Mouse (Mus musculus) erythroblast, embryonic 14.5 days (primary cell): ENCODE data around the gene Gpsm2. TPM values are rescaled to one million over a fixed set of nuclear protein-coding genes. Genes with fewer than 3 reads are reported as not detected.

ENCODE experiments used
- H3K27me3 ChIP-seq: 2 replicates; pipeline ENCODE4 v1.6.1; 2012; ENCODE audit warnings: inconsistent platforms; ENCODE audit not compliant: control insufficient read depth
- H3K36me3 ChIP-seq: 2 replicates; pipeline ENCODE4 v1.6.1; 2012; ENCODE audit warnings: mild to moderate bottlenecking, inconsistent platforms; ENCODE audit not compliant: control insufficient read depth
- H3K4me1 ChIP-seq: 2 replicates; pipeline ENCODE4 v1.6.1; 2012; ENCODE audit warnings: inconsistent platforms; ENCODE audit not compliant: control insufficient read depth
- H3K4me3 ChIP-seq: replicated peaks from 2 replicates; pipeline ENCODE3; 2012; ENCODE audit warnings: moderate library complexity, mild to moderate bottlenecking, inconsistent platforms
- H3K9me3 ChIP-seq: 2 replicates; pipeline ENCODE4 v1.6.1; 2012; ENCODE audit warnings: low read length, inconsistent platforms, mixed read lengths; ENCODE audit not compliant: control insufficient read depth
- GATA1 ChIP-seq: IDR thresholded peaks from 2 replicates; pipeline ENCODE4 v1.6.1; 2012; ENCODE audit warnings: low read length, inconsistent platforms, mixed read lengths
- TAL1 ChIP-seq: IDR thresholded peaks from 3 replicates; pipeline ENCODE4 v1.6.1; 2012; ENCODE audit warnings: low read length, inconsistent platforms, mixed read lengths
- polyA plus RNA-seq: library from polyadenylated mRNA; stranded (reverse); fragments of >175 nt; gene quantifications from 2 replicates; pipeline ENCODE4 v1.2.3, GENCODE M21; 2012

The Gpsm2 gene
- polyA plus RNA-seq, 1 experiment, result 2.1 TPM

GRCm38 (mm10) chr3:108759566-108760420 lies 37.7 kb upstream of the Gpsm2 start:
- Histone ChIP-seq H3K27me3 (peaks cover 14% of the 10 kb centered on the region), H3K9me3 (no peaks in the 10 kb centered on the region), H3K4me3 (no peak overlapping the region), H3K4me1 (peaks cover 33% of the 10 kb centered on the region), H3K36me3 (peaks cover 4% of the 10 kb centered on the region; the same call in 1 of the 2 replicates)
- TF ChIP-seq GATA1 (no peak), TAL1 (no peak)

- peaks cover 51% of the 10 kb centered on the region for H3K4me1 ChIP-seq
- peaks cover 6% of the 10 kb centered on the region for H3K27me3 ChIP-seq
- peaks cover 17% of the 10 kb centered on the region for H3K36me3 ChIP-seq
- H3K9me3 ChIP-seq, result peaks cover 5% of the 10 kb centered on the region
- no peak for TF ChIP-seq TAL1
- TF ChIP-seq GATA1, result no peak
- no peak overlapping the region for H3K4me3 ChIP-seq
Measured at GRCm38 (mm10) chr3:108757570-108757969, 35.5 kb upstream of the Gpsm2 start.

DNA sequence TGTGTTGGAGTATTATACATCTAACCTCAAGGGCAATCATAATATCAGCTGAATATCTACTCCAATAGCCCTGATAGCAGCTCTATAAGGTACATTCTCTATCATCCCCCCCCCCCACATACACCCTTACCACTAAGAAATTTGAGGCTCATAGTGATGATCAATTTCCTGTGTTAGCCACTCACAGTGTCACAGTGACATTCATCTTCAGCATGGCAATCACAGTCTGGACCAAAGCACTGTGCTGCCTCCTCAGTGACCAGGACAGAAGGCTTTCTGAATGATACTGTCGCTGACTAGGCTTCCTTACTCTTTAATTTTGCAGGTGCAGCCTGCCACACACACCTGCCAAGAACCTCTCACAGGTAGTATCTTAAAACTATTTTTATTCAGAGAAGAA lies 34.0 kb upstream of the Gpsm2 start:
- Histone ChIP-seq H3K9me3 (peaks cover 5% of the 10 kb centered on the region), H3K4me3 (peak overlapping the region; percentile 4), H3K4me1 (peaks cover 61% of the 10 kb centered on the region), H3K36me3 (peaks cover 17% of the 10 kb centered on the region), H3K27me3 (no peaks in the 10 kb centered on the region)
- TF ChIP-seq GATA1 (no peak), TAL1 (no peak)

DNA sequence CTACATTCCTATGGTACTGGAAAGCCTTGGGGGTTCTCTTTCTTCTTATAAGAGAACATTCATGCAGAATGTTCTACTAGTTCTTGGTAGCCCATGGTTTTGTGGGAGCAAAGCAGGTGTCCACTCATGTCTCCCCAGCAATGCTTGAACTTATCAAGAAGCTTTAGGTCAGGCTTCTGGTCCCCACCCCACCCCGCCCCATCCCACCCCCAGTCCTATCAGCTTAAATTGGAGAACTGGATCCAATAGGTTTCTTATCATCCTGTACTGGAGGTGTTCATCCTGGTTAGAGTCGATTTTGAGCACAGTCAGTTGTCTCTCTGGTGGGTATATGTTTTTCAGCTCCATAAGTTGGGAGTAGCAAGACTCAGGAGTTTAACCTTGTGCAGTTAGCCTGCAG lies 33.4 kb upstream of the Gpsm2 start:
- no peak for TF ChIP-seq GATA1
- TF ChIP-seq TAL1, result no peak
- H3K27me3 ChIP-seq, result no peaks in the 10 kb centered on the region
- peak overlapping the region; percentile 7 for H3K4me3 ChIP-seq
- H3K36me3 ChIP-seq, result peaks cover 17% of the 10 kb centered on the region
- peaks cover 67% of the 10 kb centered on the region for H3K4me1 ChIP-seq
- peaks cover 5% of the 10 kb centered on the region for H3K9me3 ChIP-seq

DNA sequence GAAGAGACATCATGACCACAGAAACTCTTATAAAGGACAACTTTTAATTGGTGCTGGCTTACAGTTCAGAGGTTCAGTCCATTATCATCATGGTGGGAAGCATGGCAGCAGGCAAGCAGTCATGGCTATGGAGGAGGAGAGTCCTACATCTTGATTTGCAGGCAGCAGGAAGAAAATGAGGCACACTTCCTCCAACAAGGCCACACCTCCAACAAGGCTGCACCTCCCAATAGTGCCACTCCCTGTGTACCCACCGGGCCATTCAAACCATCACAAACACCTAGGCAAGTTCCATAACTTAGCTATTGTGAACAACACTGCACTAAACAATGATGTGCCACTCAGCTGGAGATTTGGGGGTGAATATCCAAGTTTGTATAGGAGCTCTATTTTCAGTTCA lies 32.4 kb upstream of the Gpsm2 start:
- no peaks in the 10 kb centered on the region for H3K27me3 ChIP-seq
- H3K36me3 ChIP-seq, result peaks cover 17% of the 10 kb centered on the region
- TF ChIP-seq GATA1 (no peak), TAL1 (no peak)
- H3K4me3 ChIP-seq, result peak overlapping the region; percentile 21
- peaks cover 75% of the 10 kb centered on the region for H3K4me1 ChIP-seq
- peaks cover 5% of the 10 kb centered on the region for H3K9me3 ChIP-seq

GRCm38 (mm10) chr3:108751691-108752090 lies 29.6 kb upstream of the Gpsm2 start:
- Histone ChIP-seq H3K36me3 (peaks cover 13% of the 10 kb centered on the region), H3K27me3 (peaks cover 3% of the 10 kb centered on the region), H3K4me3 (peak overlapping the region; percentile 60), H3K4me1 (peaks cover 67% of the 10 kb centered on the region), H3K9me3 (peaks cover 6% of the 10 kb centered on the region)
- TF ChIP-seq TAL1 (peak; percentile 60; the same call in 2 of the 3 replicates), GATA1 (no peak; the same call in 1 of the 2 replicates)

- Histone ChIP-seq H3K36me3 (peaks cover 13% of the 10 kb centered on the region), H3K27me3 (peaks cover 5% of the 10 kb centered on the region), H3K4me1 (peaks cover 63% of the 10 kb centered on the region), H3K4me3 (peak overlapping the region; percentile 60), H3K9me3 (peaks cover 7% of the 10 kb centered on the region)
- TF ChIP-seq GATA1 (0 out of 2 replicates have a peak, but pooled peaks have one; percentile 31), TAL1 (no peak)
Measured at GRCm38 (mm10) chr3:108751061-108751460, 29.0 kb upstream of the Gpsm2 start.

DNA sequence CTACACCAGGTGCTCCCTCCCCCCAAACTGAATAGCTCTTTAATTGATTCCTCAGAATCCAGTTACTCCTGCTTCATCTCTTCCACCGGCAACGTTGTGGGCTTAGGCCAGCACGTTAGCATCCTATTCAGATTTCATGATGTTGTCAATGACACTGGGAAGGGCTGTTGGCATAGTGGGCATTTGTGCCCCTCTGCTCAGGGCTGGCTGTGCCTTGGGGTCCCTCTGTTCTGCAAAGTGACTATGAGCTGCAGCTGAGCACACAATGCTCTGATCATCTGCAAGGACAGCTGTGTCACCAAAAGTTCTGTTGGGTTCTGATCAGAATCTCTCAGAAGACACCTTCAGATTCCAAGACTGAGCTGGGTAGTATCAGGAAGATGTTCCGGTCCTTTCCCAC lies 22.0 kb upstream of the Gpsm2 start:
- Histone ChIP-seq H3K27me3 (peaks cover 6% of the 10 kb centered on the region), H3K4me3 (no peak overlapping the region), H3K36me3 (peaks cover 3% of the 10 kb centered on the region; the same call in 1 of the 2 replicates), H3K4me1 (peaks cover 32% of the 10 kb centered on the region), H3K9me3 (0 out of 2 replicates have a peak, but pooled peaks cover 2% of the 10 kb centered on the region)
- no peak for TF ChIP-seq TAL1
- no peak for TF ChIP-seq GATA1

DNA sequence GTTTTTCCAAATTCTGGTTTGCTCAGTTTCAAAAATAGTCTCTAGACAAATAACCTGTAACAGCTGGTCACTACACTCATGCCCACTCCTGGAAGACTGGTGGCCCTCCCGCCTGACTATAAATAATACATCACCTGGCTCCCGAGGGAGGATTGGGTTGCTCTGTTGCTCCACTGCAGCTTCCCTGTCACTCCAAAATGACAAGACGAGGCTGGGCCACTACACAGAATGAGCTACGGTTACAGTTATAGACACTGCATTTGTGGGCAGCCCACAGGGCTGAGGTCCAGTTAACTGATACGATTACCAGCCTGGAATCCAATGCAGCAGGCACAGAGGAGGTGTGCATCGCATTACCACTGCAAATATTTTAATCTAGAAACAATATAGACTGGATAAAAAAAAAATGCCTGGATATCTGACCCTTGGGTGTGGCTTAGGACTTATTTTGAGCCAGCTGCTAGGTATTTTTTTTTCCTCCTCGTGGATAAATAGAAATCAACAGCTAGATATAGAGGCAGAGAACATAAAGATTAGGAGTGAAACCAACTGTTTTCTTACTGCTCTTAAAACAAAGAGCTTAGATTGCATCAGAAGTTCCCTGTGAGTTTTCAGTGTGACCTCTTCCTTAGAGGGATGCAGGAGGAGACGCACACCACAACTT lies 17.1 kb upstream of the Gpsm2 start, which contains the start of gene Aknad1:
Aknad1 (plus strand) TSS at position 614 of the 664 bp plus-strand sequence.
- peaks cover 3% of the 10 kb centered on the region; the same call in 1 of the 2 replicates for H3K36me3 ChIP-seq
- H3K4me3 ChIP-seq, result no peak within 1 kb of the TSS
- TF ChIP-seq GATA1 (no peak), TAL1 (no peak)
- H3K4me1 ChIP-seq, result peaks cover 25% of the 10 kb centered on the region
- H3K9me3 ChIP-seq, result peaks cover 5% of the 10 kb centered on the region
- H3K27me3 ChIP-seq, result peaks cover 33% of the 10 kb centered on the region
